Mouse (Mus musculus) thymus, adult 2 months (tissue): ENCODE results near the gene Tgfb2.

Source experiments
- CTCF ChIP-seq: fragments of 200-500 bp; IDR thresholded peaks from 2 replicates; pipeline ENCODE4 v1.5.1; 2012; ENCODE audit warnings: mild to moderate bottlenecking, control low read depth, low read length, moderate library complexity, borderline replicate concordance; ENCODE audit not compliant: control insufficient read depth, poor library complexity, insufficient read depth; ENCODE audit errors: extremely low read depth
- POLR2A ChIP-seq: fragments of 200-500 bp; IDR thresholded peaks from 2 replicates; pipeline ENCODE4 v1.6.1; 2012; ENCODE audit warnings: mild to moderate bottlenecking, low read length, control low read depth, moderate library complexity; ENCODE audit not compliant: control insufficient read depth, poor library complexity, insufficient read depth; ENCODE audit errors: extremely low read depth

DNA sequence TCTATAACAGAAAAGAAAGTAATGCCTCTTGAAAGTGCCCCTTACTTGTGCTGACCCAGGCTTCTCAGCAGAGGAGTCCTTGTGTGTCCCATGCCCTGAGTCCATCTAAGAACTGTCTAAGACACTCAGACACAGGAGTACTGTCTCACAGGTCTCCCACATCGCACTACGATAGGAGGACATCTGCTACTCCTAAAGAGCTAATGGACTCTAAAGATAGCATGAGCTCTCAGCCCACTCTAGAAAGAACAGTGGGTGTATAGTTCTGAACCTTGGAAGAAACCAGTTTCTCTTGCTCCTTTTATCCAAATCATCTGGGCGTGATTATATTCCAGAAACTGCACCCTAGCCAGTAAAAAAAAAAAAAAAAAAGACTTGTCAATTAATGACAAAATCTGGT, 97.7 kb downstream of the Tgfb2 start:
- TF ChIP-seq POLR2A (no peak), CTCF (no peak)
